Mouse (Mus musculus) embryonic facial prominence, embryonic 10.5 days (tissue): ENCODE results near the gene Chst5. TPM values are rescaled to one million over a fixed set of nuclear protein-coding genes. Genes with fewer than 3 reads are reported as not detected.

Experiments used
- DNase-seq: peaks from one replicate; pipeline ENCODE4 v3.0.0-alpha.2; 2017; ENCODE audit warnings: low spot score
- H3K27ac ChIP-seq: fragments of 300-500 bp; sonication (generic); replicated peaks from 2 replicates; pipeline ENCODE4 v1.5.1; 2016; ENCODE audit warnings: mild to moderate bottlenecking
- H3K27me3 ChIP-seq: fragments of 300-500 bp; sonication (generic); replicated peaks from 2 replicates; pipeline ENCODE4 v1.6.1; 2016; ENCODE audit warnings: low read depth, mild to moderate bottlenecking; ENCODE audit not compliant: poor library complexity, severe bottlenecking
- H3K36me3 ChIP-seq: fragments of 300-500 bp; sonication (generic); replicated peaks from 2 replicates; pipeline ENCODE4 v1.6.1; 2016; ENCODE audit warnings: mild to moderate bottlenecking, moderate library complexity
- H3K4me1 ChIP-seq: fragments of 300-500 bp; sonication (generic); 2 replicates; pipeline ENCODE4 v1.6.1; 2016
- H3K4me3 ChIP-seq: fragments of 300-500 bp; sonication (generic); 2 replicates; pipeline ENCODE4 v1.5.1; 2016; ENCODE audit warnings: mild to moderate bottlenecking, moderate library complexity
- H3K9me3 ChIP-seq: fragments of 300-500 bp; sonication (generic); 2 replicates; pipeline ENCODE4 v1.6.1; 2016; ENCODE audit warnings: mild to moderate bottlenecking
- WGBS: fragments of 180-500 bp; shearing (Covaris S2); methylation state at CpG from one replicate; pipeline ENCODE4 v1.1.7; 2016; 5-methylcytosine and 5-hydroxymethylcytosine counted together
- polyA plus RNA-seq: library from polyadenylated mRNA; unstranded; fragments of >200 nt; fragmentation: Nextera tagmentation; extraction: Ambion mirVana; gene quantifications from 2 replicates; pipeline ENCODE4 v1.2.1, GENCODE M21; 2016

Gene Chst5
- polyA plus RNA-seq, 1 experiment from 2014 or later: 2.7 TPM

DNA sequence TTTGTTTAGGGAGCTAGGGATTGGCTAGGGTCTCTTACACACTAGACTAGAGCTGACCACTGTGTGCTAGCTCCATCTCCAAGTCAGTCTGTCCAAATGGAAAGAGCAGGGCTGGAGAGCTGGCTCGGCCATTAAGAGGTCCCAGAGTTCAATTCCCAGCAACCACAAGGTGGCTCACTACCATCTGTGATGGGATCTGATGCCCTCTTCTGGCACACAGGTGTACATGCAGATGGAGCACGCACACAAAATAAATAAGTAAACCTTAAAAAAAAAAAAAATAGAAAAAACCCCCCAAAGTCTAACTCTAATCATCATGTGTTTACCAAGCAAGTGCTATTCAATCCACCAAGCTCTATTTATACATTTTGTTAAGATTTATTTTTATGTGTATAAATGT lies 9.4 kb upstream of the Chst5 start:
- no peak overlapping the region for H3K4me3 ChIP-seq

GRCm38 (mm10) chr8:111912860-111913432 lies 2.7 kb upstream of the Chst5 start:
- H3K36me3 ChIP-seq: peaks cover 3% of the 10 kb centered on the region
- peak; percentile 51 for DNase-seq
- H3K4me3 ChIP-seq: no peak overlapping the region
- no peaks in the 10 kb centered on the region for H3K9me3 ChIP-seq
- WGBS: 26% methylated on average over 12 of the region's 12 CpGs
- peaks cover 55% of the 10 kb centered on the region for H3K27me3 ChIP-seq
- no peak overlapping the region for H3K27ac ChIP-seq
- H3K4me1 ChIP-seq: peaks cover 20% of the 10 kb centered on the region

More for the DNA sequence above, 9.4 kb upstream of the Chst5 start:
- Histone ChIP-seq H3K9me3 (no peaks in the 10 kb centered on the region), H3K27me3 (no peaks in the 10 kb centered on the region), H3K4me1 (no peaks in the 10 kb centered on the region), H3K27ac (no peak overlapping the region), H3K36me3 (peaks cover 14% of the 10 kb centered on the region)
- 76% methylated on average over 2 of the region's 2 CpGs for WGBS
- DNase-seq: no peak

- 51% methylated on average over 7 of the region's 7 CpGs for WGBS
- Histone ChIP-seq H3K9me3 (no peaks in the 10 kb centered on the region), H3K4me3 (no peak overlapping the region), H3K27me3 (peaks cover 55% of the 10 kb centered on the region), H3K36me3 (peaks cover under 1% of the 10 kb centered on the region), H3K27ac (no peak overlapping the region), H3K4me1 (peaks cover 20% of the 10 kb centered on the region)
- DNase-seq: no peak
Observed at GRCm38 (mm10) chr8:111911572-111911971, 1.3 kb upstream of the Chst5 start.

DNA sequence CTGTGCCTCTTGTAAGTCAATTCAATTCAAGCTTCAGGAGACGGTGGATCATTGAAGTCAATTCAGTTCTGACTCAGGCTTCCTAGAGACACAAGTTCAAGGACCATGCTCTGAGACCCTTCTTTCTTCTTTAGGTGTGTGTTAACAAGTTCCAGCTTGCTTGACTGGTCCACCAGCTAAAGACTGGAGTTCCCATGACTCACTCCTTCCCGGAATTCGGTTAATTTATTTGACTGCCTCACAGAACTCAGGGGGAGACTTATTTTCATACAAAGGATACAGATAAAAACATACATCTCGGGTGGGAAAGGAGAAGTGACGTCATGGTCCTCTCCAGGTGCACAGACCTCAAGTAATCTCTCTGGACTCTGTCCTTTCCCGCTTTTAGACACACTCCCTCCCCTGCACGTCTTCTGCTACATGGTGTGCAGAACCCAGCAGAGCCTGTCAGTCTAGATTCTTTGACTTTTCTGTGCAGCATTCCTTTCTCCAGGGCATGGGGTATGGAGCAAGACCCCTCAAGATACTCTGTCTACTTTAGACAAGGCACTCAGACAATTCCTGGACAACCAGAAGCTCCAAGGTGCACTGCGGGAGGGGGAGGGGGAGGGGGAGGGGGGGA lies 4.6 kb downstream of the Chst5 start:
- peaks cover 22% of the 10 kb centered on the region for H3K27me3 ChIP-seq
- no peaks in the 10 kb centered on the region for H3K9me3 ChIP-seq
- no peaks in the 10 kb centered on the region for H3K36me3 ChIP-seq
- DNase-seq: no peak
- no peak overlapping the region for H3K27ac ChIP-seq
- peaks cover 26% of the 10 kb centered on the region for H3K4me1 ChIP-seq
- 72% methylated on average over 8 of the region's 8 CpGs for whole genome bisulfite sequencing
- H3K4me3 ChIP-seq: no peak overlapping the region

- no peaks in the 10 kb centered on the region for H3K27me3 ChIP-seq
- no peaks in the 10 kb centered on the region for H3K36me3 ChIP-seq
- peaks cover 18% of the 10 kb centered on the region for H3K4me1 ChIP-seq
- 14% methylated on average over 5 of the region's 5 CpGs for WGBS
- H3K9me3 ChIP-seq: no peaks in the 10 kb centered on the region
- H3K4me3 ChIP-seq: no peak overlapping the region
- no peak overlapping the region for H3K27ac ChIP-seq
- DNase-seq: peak; percentile 56
Observed at GRCm38 (mm10) chr8:111902080-111902479, 8.2 kb downstream of the Chst5 start.

GRCm38 (mm10) chr8:111898586-111898985 lies 11.7 kb downstream of the Chst5 start:
- Histone ChIP-seq H3K4me1 (peaks cover 18% of the 10 kb centered on the region), H3K27me3 (no peaks in the 10 kb centered on the region), H3K4me3 (no peak overlapping the region), H3K36me3 (no peaks in the 10 kb centered on the region), H3K9me3 (no peaks in the 10 kb centered on the region), H3K27ac (no peak overlapping the region)
- 36% methylated on average over 10 of the region's 10 CpGs for WGBS
- peak; percentile 44 for DNase-seq

DNA sequence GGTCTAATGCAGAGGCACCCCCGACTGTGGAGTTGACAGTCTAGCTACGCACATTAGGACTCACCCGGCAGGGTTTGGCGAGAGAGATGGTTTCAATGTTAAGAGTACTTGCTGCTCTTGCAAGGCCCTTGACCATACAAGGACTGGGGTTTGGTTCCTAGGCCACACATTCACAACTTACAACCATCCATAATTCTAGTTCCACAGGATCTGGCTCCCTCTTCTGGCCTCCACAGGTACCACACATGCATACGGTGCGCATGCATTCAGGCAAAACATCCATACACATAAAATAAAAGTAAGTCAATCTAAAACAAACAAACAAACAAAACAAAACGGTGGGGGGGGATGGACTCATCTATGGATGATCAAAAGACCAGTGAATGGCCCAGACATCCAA lies 15.3 kb downstream of the Chst5 start:
- Histone ChIP-seq H3K9me3 (no peaks in the 10 kb centered on the region), H3K4me1 (peaks cover 20% of the 10 kb centered on the region), H3K4me3 (no peak overlapping the region), H3K27ac (no peak overlapping the region), H3K27me3 (peaks cover 27% of the 10 kb centered on the region), H3K36me3 (no peaks in the 10 kb centered on the region)
- 85% methylated on average over 7 of the region's 7 CpGs for WGBS
- no peak for DNase-seq

- 63% methylated on average over 5 of the region's 5 CpGs for WGBS
- no peak for DNase-seq
- H3K4me1 ChIP-seq: peaks cover 20% of the 10 kb centered on the region
Observed at GRCm38 (mm10) chr8:111892615-111893014, 17.6 kb downstream of the Chst5 start.

DNA sequence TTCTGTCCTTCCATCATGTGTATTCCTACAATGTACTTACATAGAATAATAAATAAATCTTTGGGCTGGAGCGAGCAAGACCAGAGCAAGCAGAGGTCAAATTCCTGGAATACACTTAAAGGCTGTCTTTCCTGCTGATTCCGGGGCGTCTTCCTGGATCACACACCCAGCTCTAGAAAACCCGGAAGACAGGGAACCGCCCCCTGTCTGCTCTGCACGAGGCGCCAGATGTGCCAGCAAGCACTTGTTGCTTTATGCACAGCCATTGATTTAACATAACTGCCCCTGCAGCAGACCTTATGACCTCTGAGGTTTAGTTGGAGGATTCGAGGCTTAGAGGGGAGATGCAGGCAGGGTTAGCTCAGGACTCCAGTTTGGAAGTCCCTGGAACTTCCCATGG lies 18.3 kb downstream of the Chst5 start:
- 23% methylated on average over 8 of the region's 8 CpGs for WGBS
- Histone ChIP-seq H3K27me3 (peaks cover 56% of the 10 kb centered on the region), H3K4me1 (peaks cover 20% of the 10 kb centered on the region), H3K9me3 (no peaks in the 10 kb centered on the region), H3K4me3 (no peak overlapping the region), H3K36me3 (no peaks in the 10 kb centered on the region), H3K27ac (no peak overlapping the region)
- peak; percentile 49 for DNase-seq

More at GRCm38 (mm10) chr8:111892615-111893014, 17.6 kb downstream of the Chst5 start:
- no peak overlapping the region for H3K4me3 ChIP-seq
- no peak overlapping the region for H3K27ac ChIP-seq
- no peaks in the 10 kb centered on the region for H3K9me3 ChIP-seq
- H3K27me3 ChIP-seq: peaks cover 51% of the 10 kb centered on the region
- H3K36me3 ChIP-seq: no peaks in the 10 kb centered on the region

- 60% methylated on average over 6 of the region's 6 CpGs for WGBS
- Histone ChIP-seq H3K27ac (no peak overlapping the region), H3K4me3 (peak overlapping the region; percentile 48; the same call in 1 of the 2 replicates), H3K9me3 (no peaks in the 10 kb centered on the region), H3K27me3 (peaks cover 67% of the 10 kb centered on the region), H3K4me1 (peaks cover 20% of the 10 kb centered on the region), H3K36me3 (no peaks in the 10 kb centered on the region)
- no peak for DNase-seq
Observed at GRCm38 (mm10) chr8:111890911-111891303, 19.3 kb downstream of the Chst5 start.

DNA sequence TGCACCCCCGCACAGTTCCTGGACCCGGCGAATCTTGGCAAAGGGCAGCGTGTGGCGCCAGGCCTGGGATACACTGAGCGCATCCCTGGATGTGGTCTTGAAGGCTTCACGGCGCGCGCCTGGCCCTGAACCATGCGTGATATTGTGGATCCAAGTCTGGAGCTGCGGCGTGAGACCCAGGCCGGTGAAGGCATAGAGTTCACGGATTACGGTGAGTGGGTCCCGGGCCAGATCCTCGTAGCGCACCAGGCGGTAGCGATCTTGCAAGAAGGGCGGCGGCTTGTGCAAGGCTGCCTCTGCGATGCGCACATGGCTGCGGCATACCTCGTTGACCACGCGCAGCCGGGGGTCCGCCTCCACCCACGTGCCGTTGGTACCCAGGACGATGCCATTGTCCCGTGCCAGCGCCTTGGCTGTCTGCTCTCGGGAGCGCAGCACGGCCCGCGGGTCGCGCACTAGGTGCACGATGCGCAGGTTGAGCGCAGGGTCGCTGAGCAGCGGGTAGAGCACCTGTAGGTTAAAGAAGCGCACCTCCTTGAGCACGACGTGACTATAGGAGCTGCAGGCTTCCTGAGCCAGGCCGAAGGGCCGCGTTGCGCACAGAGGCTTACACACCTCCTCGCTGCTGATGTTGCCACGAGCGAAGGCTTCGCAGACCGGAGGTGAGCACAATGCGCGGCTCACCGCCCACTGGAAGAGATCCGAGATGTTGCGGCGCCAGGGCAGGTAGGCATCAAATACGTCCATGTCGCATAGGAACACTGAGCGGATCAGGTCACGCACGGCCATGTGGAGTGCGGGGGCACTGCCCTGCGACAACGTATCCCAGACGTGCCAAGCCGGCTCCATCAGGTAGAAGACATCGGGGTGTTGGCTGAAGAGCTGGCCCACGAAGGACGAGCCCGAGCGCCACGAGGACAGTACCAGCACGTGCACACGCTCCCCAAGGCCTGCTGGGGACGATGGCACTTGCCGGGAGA lies 20.0 kb downstream of the Chst5 start:
- peaks cover 20% of the 10 kb centered on the region for H3K4me1 ChIP-seq
- no peaks in the 10 kb centered on the region for H3K9me3 ChIP-seq
- no peak overlapping the region for H3K27ac ChIP-seq
- H3K4me3 ChIP-seq: peak overlapping the region; percentile 48
- H3K36me3 ChIP-seq: no peaks in the 10 kb centered on the region
- peaks cover 69% of the 10 kb centered on the region for H3K27me3 ChIP-seq
- peak; percentile 47 for DNase-seq
- WGBS: 11% methylated on average over 86 of the region's 86 CpGs

GRCm38 (mm10) chr8:111888091-111888650 lies 22.1 kb downstream of the Chst5 start:
- WGBS: 62% methylated on average over 7 of the region's 7 CpGs
- H3K27ac ChIP-seq: no peak overlapping the region
- H3K4me1 ChIP-seq: peaks cover 20% of the 10 kb centered on the region
- peaks cover 69% of the 10 kb centered on the region for H3K27me3 ChIP-seq
- H3K9me3 ChIP-seq: no peaks in the 10 kb centered on the region
- no peak overlapping the region for H3K4me3 ChIP-seq
- DNase-seq: no peak
- H3K36me3 ChIP-seq: no peaks in the 10 kb centered on the region
